Mouse (Mus musculus): ENCODE data around the gene Kctd13. TPM values are rescaled to one million over a fixed set of nuclear protein-coding genes. Genes with fewer than 3 reads are reported as not detected.

Gene Kctd13
- polyA plus RNA-seq, 1 experiment from 2014 or later = 35.5 TPM

GRCm38 (mm10) chr7:126975893-126975949, 47.0 kb downstream of the Kctd13 start, which contains the start of gene Cdipt:
Gene Cdipt, plus strand, starts transcription at chr7:126975914.
- Histone ChIP-seq H3K4me1 (replicated peaks) (peaks cover 27% of the 10 kb centered on the region), H3K4me3 (peak within 1 kb of the TSS; percentile 98), H3K27ac (peak within 1 kb of the TSS; percentile 99), H3K9me3 (no peaks in the 10 kb centered on the region), H3K36me3 (peaks cover 33% of the 10 kb centered on the region), H3K27me3 (ENCODE audit: insufficient read depth, poor library complexity, severe bottlenecking) (no peaks in the 10 kb centered on the region)
- WGBS = 0% methylated on average over 1 of the region's 1 CpGs
- no peak for DNase-seq (ENCODE audit: low spot score)

- H3K4me1 ChIP-seq (replicated peaks) = peaks cover 27% of the 10 kb centered on the region
- H3K36me3 ChIP-seq = peaks cover 36% of the 10 kb centered on the region
- DNase-seq (ENCODE audit: low spot score) = peak; percentile 96
- no peaks in the 10 kb centered on the region for H3K9me3 ChIP-seq
- under 1% methylated on average over 55 of the region's 55 CpGs for WGBS
- peak within 1 kb of the TSS; percentile 99 for H3K27ac ChIP-seq
- H3K4me3 ChIP-seq = peak within 1 kb of the TSS; percentile 98
- H3K27me3 ChIP-seq (ENCODE audit: insufficient read depth, poor library complexity, severe bottlenecking) = no peaks in the 10 kb centered on the region
Observed at GRCm38 (mm10) chr7:126975950-126976866, 47.5 kb downstream of the Kctd13 start, which contains the start of gene Cdiptos. Gene Cdiptos, minus strand, starts transcription at chr7:126976098.

- Histone ChIP-seq H3K4me1 (replicated peaks) (peaks cover 27% of the 10 kb centered on the region), H3K4me3 (peak overlapping the region; percentile 98), H3K27ac (peak overlapping the region; percentile 99), H3K27me3 (ENCODE audit: insufficient read depth, poor library complexity, severe bottlenecking) (no peaks in the 10 kb centered on the region), H3K9me3 (no peaks in the 10 kb centered on the region), H3K36me3 (peaks cover 38% of the 10 kb centered on the region)
- 28% methylated on average over 14 of the region's 14 CpGs for whole genome bisulfite sequencing
- no peak for DNase-seq (ENCODE audit: low spot score)
Observed at GRCm38 (mm10) chr7:126976878-126977459, 48.3 kb downstream of the Kctd13 start.

- 90% methylated on average over 6 of the region's 6 CpGs for WGBS
- H3K4me3 ChIP-seq = no peak overlapping the region
- H3K27me3 ChIP-seq (ENCODE audit: insufficient read depth, poor library complexity, severe bottlenecking) = no peaks in the 10 kb centered on the region
- H3K9me3 ChIP-seq = no peaks in the 10 kb centered on the region
- no peak for DNase-seq (ENCODE audit: low spot score)
- peaks cover 27% of the 10 kb centered on the region for H3K4me1 ChIP-seq (replicated peaks)
- H3K36me3 ChIP-seq = peaks cover 38% of the 10 kb centered on the region
- H3K27ac ChIP-seq = no peak overlapping the region
Observed at GRCm38 (mm10) chr7:126978841-126979240, 50.2 kb downstream of the Kctd13 start.

GRCm38 (mm10) chr7:126981601-126982000, 52.9 kb downstream of the Kctd13 start:
- peaks cover 38% of the 10 kb centered on the region for H3K36me3 ChIP-seq
- H3K27ac ChIP-seq = no peak overlapping the region
- H3K27me3 ChIP-seq (ENCODE audit: insufficient read depth, poor library complexity, severe bottlenecking) = no peaks in the 10 kb centered on the region
- peaks cover 17% of the 10 kb centered on the region for H3K4me1 ChIP-seq (replicated peaks)
- no peak for DNase-seq (ENCODE audit: low spot score)
- WGBS = 94% methylated on average over 2 of the region's 2 CpGs
- no peaks in the 10 kb centered on the region for H3K9me3 ChIP-seq
- H3K4me3 ChIP-seq = no peak overlapping the region

GRCm38 (mm10) chr7:126982054-126982453, 53.4 kb downstream of the Kctd13 start:
- Histone ChIP-seq H3K4me1 (replicated peaks) (peaks cover 12% of the 10 kb centered on the region), H3K27me3 (ENCODE audit: insufficient read depth, poor library complexity, severe bottlenecking) (no peaks in the 10 kb centered on the region), H3K4me3 (no peak overlapping the region), H3K27ac (no peak overlapping the region), H3K9me3 (no peaks in the 10 kb centered on the region), H3K36me3 (peaks cover 38% of the 10 kb centered on the region)
- 95% methylated on average over 4 of the region's 4 CpGs for WGBS
- DNase-seq (ENCODE audit: low spot score) = no peak

GRCm38 (mm10) chr7:126983113-126983512, 54.4 kb downstream of the Kctd13 start:
- WGBS = 88% methylated on average over 7 of the region's 7 CpGs
- peaks cover 33% of the 10 kb centered on the region for H3K36me3 ChIP-seq
- H3K27me3 ChIP-seq (ENCODE audit: insufficient read depth, poor library complexity, severe bottlenecking) = no peaks in the 10 kb centered on the region
- H3K9me3 ChIP-seq = no peaks in the 10 kb centered on the region
- no peak overlapping the region for H3K4me3 ChIP-seq
- H3K4me1 ChIP-seq (replicated peaks) = 0 out of 2 replicates have a peak, but pooled peaks cover 2% of the 10 kb centered on the region
- DNase-seq (ENCODE audit: low spot score) = no peak
- H3K27ac ChIP-seq = no peak overlapping the region

GRCm38 (mm10) chr7:126984667-126985444, 56.2 kb downstream of the Kctd13 start:
- 64% methylated on average over 10 of the region's 10 CpGs for WGBS

GRCm38 (mm10) chr7:126986319-126986718, 57.6 kb downstream of the Kctd13 start:
- Histone ChIP-seq H3K4me3 (no peak overlapping the region), H3K4me1 (replicated peaks) (peaks cover 5% of the 10 kb centered on the region; the same call in 1 of the 2 replicates), H3K27me3 (ENCODE audit: insufficient read depth, poor library complexity, severe bottlenecking) (no peaks in the 10 kb centered on the region), H3K27ac (no peak overlapping the region), H3K36me3 (peaks cover 2% of the 10 kb centered on the region; the same call in 1 of the 2 replicates), H3K9me3 (no peaks in the 10 kb centered on the region)
- WGBS = 47% methylated on average over 9 of the region's 9 CpGs
- no peak for DNase-seq (ENCODE audit: low spot score)

More at GRCm38 (mm10) chr7:126984667-126985444, 56.2 kb downstream of the Kctd13 start:
- H3K4me1 ChIP-seq (replicated peaks) = peaks cover 5% of the 10 kb centered on the region; the same call in 1 of the 2 replicates
- DNase-seq (ENCODE audit: low spot score) = no peak
- H3K9me3 ChIP-seq = no peaks in the 10 kb centered on the region
- peaks cover 16% of the 10 kb centered on the region for H3K36me3 ChIP-seq
- 0 out of 2 replicates have a peak overlapping the region, but pooled peaks have one; percentile 45 for H3K27ac ChIP-seq
- no peak overlapping the region for H3K4me3 ChIP-seq
- H3K27me3 ChIP-seq (ENCODE audit: insufficient read depth, poor library complexity, severe bottlenecking) = no peaks in the 10 kb centered on the region

GRCm38 (mm10) chr7:126988816-126989215, 60.1 kb downstream of the Kctd13 start:
- no peaks in the 10 kb centered on the region for H3K36me3 ChIP-seq
- peaks cover 16% of the 10 kb centered on the region for H3K4me1 ChIP-seq (replicated peaks)
- WGBS = 77% methylated on average over 8 of the region's 8 CpGs
- no peak overlapping the region for H3K4me3 ChIP-seq
- H3K27me3 ChIP-seq (ENCODE audit: insufficient read depth, poor library complexity, severe bottlenecking) = no peaks in the 10 kb centered on the region
- H3K9me3 ChIP-seq = no peaks in the 10 kb centered on the region
- H3K27ac ChIP-seq = no peak overlapping the region
- DNase-seq (ENCODE audit: low spot score) = no peak

Data from hindbrain, embryonic 10.5 days (tissue).